Mouse (Mus musculus): Measurements from ENCODE around the gene 6430548M08Rik. TPM values are rescaled to one million over a fixed set of nuclear protein-coding genes. Genes with fewer than 3 reads are reported as not detected.

The 6430548M08Rik gene
- polyA plus RNA-seq, 1 experiment: 32.6 TPM

GRCm38 (mm10) chr8:120173195-120173594 lies 59.2 kb downstream of the 6430548M08Rik start:
- DNase-seq (ENCODE audit: low read depth): no peak
- TF ChIP-seq CTCF (IDR thresholded peaks at IDR 0.05; ENCODE audit: borderline replicate concordance, extremely low read depth, insufficient read depth, insufficient read length): no peak
- no peak for TF ChIP-seq POLR2A (IDR thresholded peaks at IDR 0.05; ENCODE audit: borderline replicate concordance, extremely low read depth, insufficient read depth, insufficient read length, poor library complexity, severe bottlenecking)

GRCm38 (mm10) chr8:120174606-120175005 lies 60.7 kb downstream of the 6430548M08Rik start:
- DNase-seq (ENCODE audit: low read depth): no peak
- no peak for TF ChIP-seq POLR2A (IDR thresholded peaks at IDR 0.05; ENCODE audit: borderline replicate concordance, extremely low read depth, insufficient read depth, insufficient read length, poor library complexity, severe bottlenecking)

GRCm38 (mm10) chr8:120176605-120177004 lies 62.7 kb downstream of the 6430548M08Rik start:
- TF ChIP-seq CTCF (IDR thresholded peaks at IDR 0.05; ENCODE audit: borderline replicate concordance, extremely low read depth, insufficient read depth, insufficient read length) (no peak), POLR2A (IDR thresholded peaks at IDR 0.05; ENCODE audit: borderline replicate concordance, extremely low read depth, insufficient read depth, insufficient read length, poor library complexity, severe bottlenecking) (no peak)
- DNase-seq (ENCODE audit: low read depth): peak; percentile 75

GRCm38 (mm10) chr8:120177318-120178123 lies 63.6 kb downstream of the 6430548M08Rik start, which contains the start of gene Fam92b:
Fam92b (minus strand) TSS chr8:120177466.
- no peak for TF ChIP-seq CTCF (IDR thresholded peaks at IDR 0.05; ENCODE audit: borderline replicate concordance, extremely low read depth, insufficient read depth, insufficient read length)
- no peak for TF ChIP-seq POLR2A (IDR thresholded peaks at IDR 0.05; ENCODE audit: borderline replicate concordance, extremely low read depth, insufficient read depth, insufficient read length, poor library complexity, severe bottlenecking)
- peak; percentile 96 for DNase-seq (ENCODE audit: low read depth)

GRCm38 (mm10) chr8:120178124-120178514 lies 64.2 kb downstream of the 6430548M08Rik start:
- TF ChIP-seq POLR2A (IDR thresholded peaks at IDR 0.05; ENCODE audit: borderline replicate concordance, extremely low read depth, insufficient read depth, insufficient read length, poor library complexity, severe bottlenecking): no peak
- TF ChIP-seq CTCF (IDR thresholded peaks at IDR 0.05; ENCODE audit: borderline replicate concordance, extremely low read depth, insufficient read depth, insufficient read length): no peak
- no peak for DNase-seq (ENCODE audit: low read depth)

GRCm38 (mm10) chr8:120179027-120179431 lies 65.1 kb downstream of the 6430548M08Rik start:
- DNase-seq (ENCODE audit: low read depth): peak; percentile 94

GRCm38 (mm10) chr8:120180445-120180970 lies 66.6 kb downstream of the 6430548M08Rik start:
- DNase-seq (ENCODE audit: low read depth): peak; percentile 67
- no peak for TF ChIP-seq POLR2A (IDR thresholded peaks at IDR 0.05; ENCODE audit: borderline replicate concordance, extremely low read depth, insufficient read depth, insufficient read length, poor library complexity, severe bottlenecking)
- TF ChIP-seq CTCF (IDR thresholded peaks at IDR 0.05; ENCODE audit: borderline replicate concordance, extremely low read depth, insufficient read depth, insufficient read length): no peak

More at GRCm38 (mm10) chr8:120179027-120179431, 65.1 kb downstream of the 6430548M08Rik start:
- peak; percentile 91 for TF ChIP-seq CTCF (IDR thresholded peaks at IDR 0.05; ENCODE audit: borderline replicate concordance, extremely low read depth, insufficient read depth, insufficient read length)
- TF ChIP-seq POLR2A (IDR thresholded peaks at IDR 0.05; ENCODE audit: borderline replicate concordance, extremely low read depth, insufficient read depth, insufficient read length, poor library complexity, severe bottlenecking): no peak

GRCm38 (mm10) chr8:120181274-120181673 lies 67.3 kb downstream of the 6430548M08Rik start:
- DNase-seq (ENCODE audit: low read depth): no peak
- TF ChIP-seq CTCF (IDR thresholded peaks at IDR 0.05; ENCODE audit: borderline replicate concordance, extremely low read depth, insufficient read depth, insufficient read length) (no peak), POLR2A (IDR thresholded peaks at IDR 0.05; ENCODE audit: borderline replicate concordance, extremely low read depth, insufficient read depth, insufficient read length, poor library complexity, severe bottlenecking) (no peak)

GRCm38 (mm10) chr8:120181861-120182414 lies 68.0 kb downstream of the 6430548M08Rik start:
- no peak for TF ChIP-seq POLR2A (IDR thresholded peaks at IDR 0.05; ENCODE audit: borderline replicate concordance, extremely low read depth, insufficient read depth, insufficient read length, poor library complexity, severe bottlenecking)
- TF ChIP-seq CTCF (IDR thresholded peaks at IDR 0.05; ENCODE audit: borderline replicate concordance, extremely low read depth, insufficient read depth, insufficient read length): no peak
- no peak for DNase-seq (ENCODE audit: low read depth)

- peak; percentile 74 for DNase-seq (ENCODE audit: low read depth)
- no peak for TF ChIP-seq CTCF (IDR thresholded peaks at IDR 0.05; ENCODE audit: borderline replicate concordance, extremely low read depth, insufficient read depth, insufficient read length)
- TF ChIP-seq POLR2A (IDR thresholded peaks at IDR 0.05; ENCODE audit: borderline replicate concordance, extremely low read depth, insufficient read depth, insufficient read length, poor library complexity, severe bottlenecking): no peak
These were observed 70.4 kb downstream of the 6430548M08Rik start for GRCm38 (mm10) chr8:120184366-120184765.

Measured in brain, embryonic 14.5 days (tissue).